25 mouse cellular contexts compared by ENCODE assay signal in the genomic region with DNA sequence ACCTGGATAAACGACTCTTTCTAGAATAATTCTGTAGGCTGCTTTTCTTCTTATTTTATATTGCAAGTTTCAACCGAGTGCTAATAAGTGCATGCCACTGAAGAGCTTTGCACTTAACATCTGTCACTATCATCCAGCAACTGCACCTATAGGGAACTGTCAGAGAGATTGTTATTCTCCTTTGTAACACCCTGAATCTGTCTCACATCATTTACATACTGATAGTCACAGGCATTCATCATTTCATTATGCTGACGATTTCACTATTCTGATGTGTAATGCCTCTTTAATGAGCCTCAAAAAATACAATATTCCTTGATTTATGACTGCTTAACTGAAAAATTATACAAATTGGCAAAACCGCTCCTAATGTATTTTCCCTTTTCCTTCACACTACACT.
DNase-seq lines count a peak whose midpoint lies in the region; ATAC-seq and TF ChIP-seq lines count a peak whose summit lies in the region.
"Had no signal": no experiment of that assay in that cellular context is flagged by ENCODE, and none has a peak within 500 bp of the region (broad histone marks: within the 10 kb centered on the region; RNA-seq: fewer than 3 reads in every experiment).

No protein-coding gene starts in this region.

- H3K9ac ChIP-seq in forebrain, embryonic 12.5 days: no peak overlapping the region
- no peak overlapping the region for H3K9ac ChIP-seq in hindbrain, embryonic 14.5 days
- no peak overlapping the region for H3K9ac ChIP-seq in hindbrain, embryonic 16.5 days (ENCODE audit: low read depth, low read length)
- H3K9ac ChIP-seq in forebrain, postnatal 0 days: no peak overlapping the region
- H3K9ac ChIP-seq: heart, embryonic 12.5 days; heart, embryonic 15.5 days had no signal

- H3K4me1 ChIP-seq in forebrain, embryonic 12.5 days: no peaks in the 10 kb centered on the region
- H3K4me1 ChIP-seq in forebrain, embryonic 10.5 days: no peaks in the 10 kb centered on the region
- no peaks in the 10 kb centered on the region for H3K4me1 ChIP-seq in hindbrain, embryonic 14.5 days (replicated peaks; ENCODE audit: control insufficient read depth, insufficient read depth, low read length)
- H3K4me1 ChIP-seq in hindbrain, embryonic 16.5 days (ENCODE audit: control insufficient read depth, insufficient read depth, low read depth, low read length): no peaks in the 10 kb centered on the region
- H3K4me1 ChIP-seq in forebrain, postnatal 0 days (ENCODE audit: insufficient read depth): no peaks in the 10 kb centered on the region
- H3K4me1 ChIP-seq: heart, embryonic 12.5 days; heart, embryonic 15.5 days; hindbrain, embryonic 10.5 days had no signal

- TF ChIP-seq CTCF in forebrain, postnatal 0 days (IDR thresholded peaks at IDR 0.05; ENCODE audit: low read depth): no peak

- no peak for DNase-seq in forebrain, embryonic 10.5 days (ENCODE audit: extremely low spot score, low spot score)
- peak; percentile 26 for DNase-seq in hindbrain, embryonic 14.5 days (ENCODE audit: low spot score)
- no peak for DNase-seq in forebrain, postnatal 0 days
- no peak for DNase-seq in adrenal gland, postnatal 14 days
- DNase-seq: adrenal gland, adult 8-10 months; cerebellum, adult 11-12 months; cerebellum, adult 8-10 months; cerebellum, postnatal 10 days; cerebellum, postnatal 36 days; embryo, embryonic 11 days; gastrocnemius, postnatal 25 days; heart, adult 18-20 months; heart, postnatal 10 days; heart, postnatal 36 days; kidney, adult 18-20 months; kidney, adult 9 months had no signal

- no peaks in the 10 kb centered on the region for H3K27me3 ChIP-seq in forebrain, embryonic 12.5 days
- H3K27me3 ChIP-seq in forebrain, embryonic 10.5 days (ENCODE audit: poor library complexity, severe bottlenecking): no peaks in the 10 kb centered on the region
- no peaks in the 10 kb centered on the region for H3K27me3 ChIP-seq in hindbrain, embryonic 14.5 days (ENCODE audit: control insufficient read depth, insufficient read depth, low read length)
- H3K27me3 ChIP-seq in hindbrain, embryonic 16.5 days (replicated peaks; ENCODE audit: control insufficient read depth, insufficient read depth, low read length): no peaks in the 10 kb centered on the region
- H3K27me3 ChIP-seq in forebrain, postnatal 0 days (ENCODE audit: insufficient read depth, low read length): no peaks in the 10 kb centered on the region
- H3K27me3 ChIP-seq: heart, embryonic 12.5 days; heart, embryonic 15.5 days had no signal

- ATAC-seq in forebrain, embryonic 12.5 days (ENCODE audit: low FRiP score): 0 out of 2 replicates have a peak, but pooled peaks have one; percentile 39
- ATAC-seq in hindbrain, embryonic 14.5 days (ENCODE audit: low FRiP score): no peak
- ATAC-seq in hindbrain, embryonic 16.5 days: no peak
- ATAC-seq in forebrain, postnatal 0 days: peak; percentile 63; the same call in 1 of the 2 replicates
- ATAC-seq: activated CD4-positive, CD25-positive, alpha-beta regulatory T cell, adult 4 months; hindbrain, postnatal 0 days; inflammation-experienced regulatory T-cells, adult 6 months; intestine, embryonic 16.5 days had no signal

- H3K9me3 ChIP-seq in forebrain, embryonic 12.5 days: no peaks in the 10 kb centered on the region
- no peaks in the 10 kb centered on the region for H3K9me3 ChIP-seq in forebrain, embryonic 10.5 days
- no peaks in the 10 kb centered on the region for H3K9me3 ChIP-seq in hindbrain, embryonic 14.5 days (ENCODE audit: control insufficient read depth, low read length)
- H3K9me3 ChIP-seq in hindbrain, embryonic 16.5 days (ENCODE audit: control insufficient read depth, low read length): no peaks in the 10 kb centered on the region
- no peaks in the 10 kb centered on the region for H3K9me3 ChIP-seq in forebrain, postnatal 0 days (ENCODE audit: low read length)
- H3K9me3 ChIP-seq: heart, embryonic 12.5 days; heart, embryonic 15.5 days; hindbrain, embryonic 10.5 days had no signal

- no peak overlapping the region for H3K4me3 ChIP-seq in forebrain, embryonic 12.5 days (replicated peaks)
- no peak overlapping the region for H3K4me3 ChIP-seq in forebrain, embryonic 10.5 days
- H3K4me3 ChIP-seq in hindbrain, embryonic 14.5 days (replicated peaks; ENCODE audit: low read length): no peak overlapping the region
- H3K4me3 ChIP-seq in hindbrain, embryonic 16.5 days (ENCODE audit: low read length): no peak overlapping the region
- H3K4me3 ChIP-seq in forebrain, postnatal 0 days (ENCODE audit: low read depth, low read length): no peak overlapping the region
- H3K4me3 ChIP-seq: heart, embryonic 12.5 days; heart, embryonic 15.5 days; hindbrain, embryonic 10.5 days had no signal

- WGBS in forebrain, embryonic 12.5 days: 75% methylated on average over 4 of the region's 4 CpGs
- 87% methylated on average over 4 of the region's 4 CpGs for WGBS in forebrain, embryonic 10.5 days
- WGBS in hindbrain, embryonic 14.5 days: 60% methylated on average over 4 of the region's 4 CpGs
- WGBS in hindbrain, embryonic 16.5 days: 71% methylated on average over 4 of the region's 4 CpGs
- WGBS in forebrain, postnatal 0 days: 64% methylated on average over 4 of the region's 4 CpGs

- no peaks in the 10 kb centered on the region for H3K36me3 ChIP-seq in forebrain, embryonic 12.5 days (replicated peaks)
- H3K36me3 ChIP-seq in forebrain, embryonic 10.5 days (replicated peaks): no peaks in the 10 kb centered on the region
- no peaks in the 10 kb centered on the region for H3K36me3 ChIP-seq in hindbrain, embryonic 14.5 days (replicated peaks; ENCODE audit: control insufficient read depth, insufficient read depth)
- H3K36me3 ChIP-seq in hindbrain, embryonic 16.5 days (ENCODE audit: control insufficient read depth, insufficient read depth, low read length): no peaks in the 10 kb centered on the region
- no peaks in the 10 kb centered on the region for H3K36me3 ChIP-seq in forebrain, postnatal 0 days (ENCODE audit: insufficient read depth)
- H3K36me3 ChIP-seq: heart, embryonic 12.5 days; heart, embryonic 15.5 days; hindbrain, embryonic 10.5 days had no signal

- no peak overlapping the region for H3K4me2 ChIP-seq in forebrain, embryonic 12.5 days
- H3K4me2 ChIP-seq in hindbrain, embryonic 14.5 days (replicated peaks): no peak overlapping the region
- no peak overlapping the region for H3K4me2 ChIP-seq in hindbrain, embryonic 16.5 days (ENCODE audit: low read length)
- H3K4me2 ChIP-seq in forebrain, postnatal 0 days (ENCODE audit: low read depth): no peak overlapping the region
- H3K4me2 ChIP-seq: heart, embryonic 12.5 days; heart, embryonic 15.5 days had no signal

- no peak overlapping the region for H3K27ac ChIP-seq in forebrain, embryonic 12.5 days
- H3K27ac ChIP-seq in forebrain, embryonic 10.5 days: no peak overlapping the region
- no peak overlapping the region for H3K27ac ChIP-seq in hindbrain, embryonic 14.5 days
- H3K27ac ChIP-seq in hindbrain, embryonic 16.5 days (ENCODE audit: low read depth, low read length): no peak overlapping the region
- no peak overlapping the region for H3K27ac ChIP-seq in forebrain, postnatal 0 days (ENCODE audit: low read depth, low read length)
- H3K27ac ChIP-seq: heart, embryonic 15.5 days; hindbrain, embryonic 10.5 days; hindbrain, postnatal 0 days had no signal

Comparison
In these comparisons a context has a peak if more than half of its experiments do, and no peak if none do; other contexts are left out.
1. ATAC-seq: peak in forebrain, embryonic 12.5 days (single experiment) and forebrain, postnatal 0 days (single experiment); none in hindbrain, embryonic 14.5 days (single experiment) and hindbrain, embryonic 16.5 days (single experiment).